Mouse (Mus musculus): ENCODE measurements around the gene Slc16a1.
"Not testable (repeated sequence)": the region's sequence is repeated elsewhere in the genome, so short reads cannot be mapped to it uniquely, and the experiment has no call there.

The Slc16a1 gene

GRCm38 (mm10) chr3:104639749-104640368 lies 1.4 kb downstream of the Slc16a1 start:
- no peak for DNase-seq

- DNase-seq: no peak
These were observed 2.4 kb downstream of the Slc16a1 start for GRCm38 (mm10) chr3:104640855-104641254.

- DNase-seq: no peak
These were observed 2.8 kb downstream of the Slc16a1 start for GRCm38 (mm10) chr3:104641313-104641712.

- no peak for DNase-seq
These were observed 4.6 kb downstream of the Slc16a1 start for GRCm38 (mm10) chr3:104643113-104643512.

GRCm38 (mm10) chr3:104643810-104644270 lies 5.4 kb downstream of the Slc16a1 start:
- DNase-seq: peak; percentile 13

- DNase-seq: no peak
These were observed 5.9 kb downstream of the Slc16a1 start for GRCm38 (mm10) chr3:104644371-104644770.

- no peak for DNase-seq
These were observed 15.8 kb downstream of the Slc16a1 start for GRCm38 (mm10) chr3:104654219-104654618.

GRCm38 (mm10) chr3:104654921-104655320 lies 16.5 kb downstream of the Slc16a1 start:
- DNase-seq: no peak

GRCm38 (mm10) chr3:104658706-104659105 lies 20.2 kb downstream of the Slc16a1 start:
- no peak for DNase-seq

GRCm38 (mm10) chr3:104659758-104660157 lies 21.3 kb downstream of the Slc16a1 start:
- no peak for DNase-seq

- DNase-seq: no peak
These were observed 22.1 kb downstream of the Slc16a1 start for GRCm38 (mm10) chr3:104660522-104660921.

GRCm38 (mm10) chr3:104662007-104662406 lies 23.5 kb downstream of the Slc16a1 start:
- no peak for DNase-seq

- DNase-seq: no peak
These were observed 24.5 kb downstream of the Slc16a1 start for GRCm38 (mm10) chr3:104662926-104663325.

- DNase-seq: no peak
These were observed 28.5 kb downstream of the Slc16a1 start for GRCm38 (mm10) chr3:104666950-104667349.

GRCm38 (mm10) chr3:104667451-104667850 lies 29.0 kb downstream of the Slc16a1 start:
- DNase-seq: no peak

GRCm38 (mm10) chr3:104668989-104669388 lies 30.5 kb downstream of the Slc16a1 start:
- no peak for DNase-seq

- no peak for DNase-seq
These were observed 31.4 kb downstream of the Slc16a1 start for GRCm38 (mm10) chr3:104669856-104670182.

GRCm38 (mm10) chr3:104670183-104671020 lies 31.9 kb downstream of the Slc16a1 start:
- DNase-seq: not testable (repeated sequence)

GRCm38 (mm10) chr3:104671543-104671942 lies 33.1 kb downstream of the Slc16a1 start:
- no peak for DNase-seq

- DNase-seq: no peak
These were observed 33.6 kb downstream of the Slc16a1 start for GRCm38 (mm10) chr3:104672041-104672440.

- no peak for DNase-seq
These were observed 35.3 kb downstream of the Slc16a1 start for GRCm38 (mm10) chr3:104673642-104674328.

- no peak for DNase-seq
These were observed 36.1 kb downstream of the Slc16a1 start for GRCm38 (mm10) chr3:104674329-104675220.
